Mouse (Mus musculus) monocyte, adult 5-6 weeks (primary cell): ENCODE data around the gene Cnn3. TPM values are rescaled to one million over a fixed set of nuclear protein-coding genes. Genes with fewer than 3 reads are reported as not detected.

Source experiments
- ATAC-seq: fragments of 153-309, 156-312 bp; replicated peaks from 2 replicates; pipeline ENCODE4 v1.8.0; 2017; ENCODE audit warnings: mild to moderate bottlenecking; ENCODE audit not compliant: low TSS enrichment, insufficient number of reproducible peaks, severe bottlenecking, poor library complexity, low FRiP score
- total RNA-seq: library from RNA; stranded (forward); fragments of 200-1000, 200-491, 200-594 nt; gene quantifications from 3 replicates; pipeline ENCODE4 v1.2.3, GENCODE M21; 2017

Cnn3 gene
- total RNA-seq, 1 experiment from 2014 or later = 37.7 TPM

DNA sequence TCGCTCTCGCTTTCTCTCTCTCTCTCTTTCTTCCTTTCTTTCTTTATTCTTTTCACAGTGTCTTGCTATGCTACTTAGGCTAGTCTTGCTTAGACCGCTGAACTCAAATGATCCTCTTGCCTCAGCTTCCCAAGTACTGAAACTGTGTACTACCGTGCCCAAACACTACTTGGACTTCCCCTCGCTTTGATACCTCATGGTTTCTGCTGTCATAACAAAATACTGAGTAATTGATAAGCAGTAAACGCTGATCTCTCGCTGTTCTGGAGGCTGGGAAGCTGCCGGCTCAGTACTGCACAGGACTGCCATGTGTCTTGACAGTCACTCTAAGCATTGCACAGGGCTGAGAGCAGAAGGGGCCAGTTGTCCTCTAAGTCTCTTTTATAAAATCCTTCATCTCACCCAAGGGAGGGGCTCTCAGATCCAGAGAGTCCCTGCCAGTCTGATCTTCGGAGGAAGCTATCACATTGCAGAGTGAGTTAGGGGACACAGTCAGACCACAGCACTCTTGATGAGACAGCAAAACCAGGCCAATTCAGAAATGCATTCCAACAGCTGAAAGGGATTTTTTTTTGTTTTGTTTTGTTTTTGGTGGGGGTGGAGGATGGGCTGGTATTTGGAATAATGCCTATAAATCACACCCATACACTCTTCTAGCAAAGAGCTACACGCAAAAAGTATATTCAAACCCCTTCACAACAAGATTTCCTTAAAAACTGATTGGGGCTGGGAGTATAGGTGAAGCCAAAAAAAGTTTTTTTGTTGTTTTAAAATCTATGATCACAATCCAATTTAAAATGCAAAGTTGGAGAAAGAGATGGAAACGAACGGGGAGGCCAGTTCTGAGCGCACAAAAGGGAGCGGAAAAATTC lies 8.7 kb upstream of the Cnn3 start:
- no peak for ATAC-seq

DNA sequence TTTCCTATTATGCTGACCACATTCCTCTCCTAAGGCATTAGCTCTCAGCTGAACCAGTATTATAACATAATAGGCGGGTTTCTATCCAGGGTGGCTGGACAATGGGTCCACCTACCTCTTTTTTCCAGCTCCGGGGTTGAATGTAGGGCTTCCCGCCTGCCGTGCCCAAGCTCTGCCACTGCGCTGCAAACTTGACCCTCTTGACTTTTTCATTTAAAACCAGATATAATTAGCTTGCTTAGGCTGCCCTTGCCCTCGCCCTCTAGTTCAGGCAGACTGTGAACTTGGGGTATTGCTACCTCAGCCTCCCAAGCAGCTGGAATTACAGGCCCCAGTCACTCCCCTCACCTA lies 8.1 kb upstream of the Cnn3 start:
- ATAC-seq = no peak

DNA sequence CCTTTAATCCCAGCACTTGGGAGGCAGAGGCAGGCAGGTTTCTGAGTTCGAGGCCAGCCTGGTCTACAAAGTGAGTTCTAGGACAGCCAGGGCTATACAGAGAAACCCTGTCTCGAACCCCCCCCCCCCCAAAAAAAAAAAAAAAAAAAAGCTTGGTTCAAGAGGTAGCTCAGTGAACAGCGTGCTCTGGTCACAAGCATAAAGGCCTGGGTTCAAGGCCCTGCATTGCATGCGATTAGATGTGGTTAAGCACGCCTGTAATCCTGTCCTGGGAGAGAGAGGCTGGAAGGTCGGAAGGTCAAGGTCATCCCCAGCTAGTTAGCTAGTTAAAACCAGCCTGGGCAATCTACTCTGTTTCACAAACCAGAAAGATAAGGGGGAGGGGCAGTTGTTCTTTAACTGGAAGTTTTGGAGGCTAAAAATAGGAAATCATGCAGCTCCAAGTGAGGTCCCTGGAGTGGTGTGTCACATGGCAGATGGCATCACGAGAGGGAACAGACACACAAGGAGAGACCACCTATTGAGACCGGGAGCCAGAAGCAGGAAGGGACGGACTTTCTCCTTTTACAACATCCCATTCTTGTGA lies 7.4 kb upstream of the Cnn3 start:
- no peak for ATAC-seq

DNA sequence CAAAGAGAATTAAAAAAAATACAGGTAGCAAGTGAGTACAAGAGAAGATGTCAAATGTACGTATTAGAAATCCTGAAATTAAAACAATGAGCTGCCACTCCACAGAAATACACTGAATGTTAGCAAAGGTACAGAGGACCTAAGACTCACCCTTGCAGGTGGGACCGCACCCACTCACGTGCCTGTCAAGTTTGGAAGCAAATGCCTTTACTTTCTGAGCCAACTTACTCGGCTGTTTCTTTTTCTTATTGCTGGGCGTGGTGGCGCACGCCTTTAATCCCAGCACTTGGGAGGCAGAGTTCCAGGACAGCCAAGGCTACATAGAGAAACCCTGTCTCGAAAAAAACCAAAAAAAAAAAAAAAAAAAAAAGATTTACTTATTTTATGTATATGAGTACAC lies 3.9 kb upstream of the Cnn3 start:
- no peak for ATAC-seq

DNA sequence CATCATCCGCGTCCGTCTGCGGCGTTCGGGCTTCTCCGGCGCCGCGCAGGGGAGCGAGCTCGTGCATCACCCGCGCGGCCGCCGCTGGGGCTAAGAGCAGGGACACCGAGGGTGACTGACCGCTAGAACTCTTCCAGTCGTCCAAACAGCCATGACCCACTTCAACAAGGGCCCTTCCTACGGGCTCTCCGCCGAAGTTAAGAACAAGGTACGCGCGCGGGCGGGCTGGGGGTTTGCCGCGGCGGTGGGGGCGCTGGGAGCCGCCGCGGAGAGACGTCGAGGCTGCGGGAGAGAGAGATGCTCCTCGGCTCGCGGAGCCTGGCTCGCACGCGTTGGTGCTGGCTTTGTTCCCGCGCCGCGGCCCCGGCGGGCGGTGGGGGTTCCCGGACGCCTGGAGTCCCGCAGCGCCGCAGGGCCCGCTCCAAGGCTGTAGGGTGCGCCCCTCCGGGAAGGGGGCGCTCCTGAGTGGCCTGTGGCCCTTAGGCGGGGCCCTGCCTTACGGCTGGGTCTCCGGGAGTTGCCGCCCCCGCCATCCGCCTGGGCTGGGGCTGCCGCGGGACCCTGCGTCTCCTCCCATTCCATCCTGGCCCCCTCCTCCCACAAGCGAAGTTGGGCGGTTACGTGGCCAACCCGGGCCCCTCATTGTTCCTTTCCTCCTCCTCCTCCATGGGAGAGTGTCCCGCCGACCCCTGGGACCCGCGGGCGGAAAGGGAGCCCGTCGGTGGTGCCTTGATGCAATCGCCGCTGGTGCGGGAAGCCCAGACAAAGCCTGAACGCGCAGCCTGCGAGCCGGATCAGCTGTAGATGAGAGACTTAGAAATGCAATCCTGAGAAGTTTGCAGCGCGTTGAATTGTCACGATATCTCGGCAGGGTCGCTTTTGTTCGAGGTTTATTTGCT lies 573 bp downstream of the Cnn3 start:
- ATAC-seq = no peak; the same call in 1 of the 2 replicates

DNA sequence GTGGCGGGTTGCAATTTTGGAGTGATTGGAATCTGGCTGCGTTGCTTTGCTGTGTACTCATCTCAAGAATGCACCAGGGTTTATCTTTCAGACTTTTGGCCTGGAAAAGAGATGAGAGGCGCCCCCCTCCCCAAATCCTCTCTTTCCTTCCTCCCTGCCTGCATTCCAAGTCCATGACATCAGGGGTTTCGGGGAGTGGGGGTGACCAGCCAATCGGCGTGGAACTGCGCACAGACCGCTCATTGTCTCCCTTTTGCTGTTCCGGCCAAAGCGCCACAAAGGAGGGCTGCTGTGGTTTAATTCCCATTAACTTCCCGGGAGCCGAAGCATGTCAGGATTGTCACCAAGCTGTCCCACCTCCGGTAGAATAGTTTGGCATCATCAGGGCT lies 1.2 kb downstream of the Cnn3 start:
- ATAC-seq = no peak

DNA sequence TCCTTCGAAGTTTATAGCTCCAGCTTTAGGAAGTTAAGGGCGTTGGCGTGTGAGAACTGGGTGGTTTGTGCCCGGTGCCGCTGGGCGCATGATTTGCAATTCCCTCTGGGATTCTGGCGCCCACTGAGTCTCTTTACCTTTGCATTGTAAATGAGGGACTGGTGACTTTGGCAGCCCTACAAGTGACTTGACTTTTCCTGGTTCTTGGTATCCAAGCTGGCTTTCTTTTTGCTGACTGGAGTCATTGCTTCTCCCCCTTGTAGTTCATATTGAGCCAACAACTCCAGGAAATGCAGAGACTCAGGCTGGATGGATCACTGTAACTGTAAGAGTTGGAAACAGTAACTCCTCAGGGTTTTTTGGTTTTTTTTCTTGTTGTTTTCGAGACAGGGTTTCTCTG lies 1.9 kb downstream of the Cnn3 start:
- no peak for ATAC-seq

DNA sequence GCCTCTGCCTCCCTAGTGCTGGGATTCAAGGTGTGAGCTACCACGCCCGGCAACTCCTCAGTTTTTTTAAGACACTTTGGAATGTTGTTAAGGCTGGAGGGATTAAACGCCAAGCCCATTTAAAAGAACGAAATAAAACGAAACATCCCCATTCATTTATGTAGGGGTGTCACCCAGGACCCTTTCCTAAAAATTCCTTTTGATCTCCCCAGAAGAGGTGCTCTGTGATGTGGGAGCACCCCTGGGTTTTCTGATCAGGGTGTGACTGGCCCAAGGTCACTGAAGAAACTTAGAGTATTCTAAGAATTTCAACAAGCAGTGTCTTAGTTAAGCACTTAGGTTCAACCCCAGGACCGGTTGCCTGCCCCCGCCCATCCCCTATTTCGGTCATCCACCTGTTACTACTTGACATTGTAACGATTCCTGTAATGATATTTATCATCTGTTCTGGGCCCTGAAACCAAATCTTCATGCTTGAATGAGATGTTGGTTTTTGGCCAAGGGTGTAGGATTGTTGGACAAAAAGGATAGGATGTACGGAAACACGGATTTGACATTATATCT lies 2.5 kb downstream of the Cnn3 start:
- ATAC-seq = no peak

DNA sequence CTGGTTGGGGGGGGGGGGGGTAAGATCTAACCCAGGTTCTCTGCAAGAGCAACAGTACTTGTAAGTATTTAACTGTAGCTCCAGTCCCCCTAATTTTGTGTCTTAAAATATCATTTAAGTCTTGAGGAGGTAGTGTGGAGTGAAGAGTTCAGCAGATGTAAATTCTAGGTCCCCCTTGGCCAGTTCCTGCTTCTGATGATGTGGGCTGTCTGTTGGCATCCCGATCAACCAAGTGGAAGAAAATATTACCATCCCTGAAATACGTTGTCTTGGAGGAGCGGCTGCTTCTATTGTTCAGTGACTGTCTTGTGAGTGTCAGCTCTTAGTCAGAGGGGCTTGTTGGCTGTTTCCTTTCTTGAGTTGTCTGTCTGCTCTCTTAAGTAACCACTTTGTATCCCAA lies 3.2 kb downstream of the Cnn3 start:
- ATAC-seq = no peak

DNA sequence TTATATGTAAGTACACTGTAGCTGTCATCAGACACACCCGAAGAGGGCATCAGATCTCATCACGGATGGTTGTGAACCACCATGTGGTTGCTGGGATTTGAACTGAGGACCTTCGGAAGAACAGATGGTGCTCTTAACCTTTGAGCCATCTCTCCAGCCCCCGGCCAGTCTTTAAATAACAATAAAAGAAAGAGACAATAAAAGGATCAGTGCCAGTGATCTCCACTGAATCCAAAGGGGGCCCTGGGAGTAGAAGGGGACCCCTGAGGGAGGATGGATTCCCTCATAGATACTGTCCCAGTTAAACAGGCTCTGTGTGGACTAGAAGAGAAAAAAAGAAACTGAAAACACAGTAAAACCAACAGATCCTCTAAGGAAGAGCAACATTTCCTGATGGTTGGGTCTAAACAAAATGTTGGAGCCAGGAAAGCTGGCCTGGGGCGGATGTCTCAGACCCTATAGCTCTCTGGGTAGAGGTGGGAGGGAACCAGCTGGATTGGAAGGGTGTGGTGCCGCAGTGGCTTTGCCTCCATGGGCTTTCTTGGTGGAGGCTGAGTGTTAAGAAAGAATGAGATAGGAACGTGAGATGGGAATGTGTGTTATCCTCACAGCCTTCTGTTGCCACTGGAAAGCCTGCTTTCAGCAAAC lies 4.1 kb downstream of the Cnn3 start:
- no peak for ATAC-seq

DNA sequence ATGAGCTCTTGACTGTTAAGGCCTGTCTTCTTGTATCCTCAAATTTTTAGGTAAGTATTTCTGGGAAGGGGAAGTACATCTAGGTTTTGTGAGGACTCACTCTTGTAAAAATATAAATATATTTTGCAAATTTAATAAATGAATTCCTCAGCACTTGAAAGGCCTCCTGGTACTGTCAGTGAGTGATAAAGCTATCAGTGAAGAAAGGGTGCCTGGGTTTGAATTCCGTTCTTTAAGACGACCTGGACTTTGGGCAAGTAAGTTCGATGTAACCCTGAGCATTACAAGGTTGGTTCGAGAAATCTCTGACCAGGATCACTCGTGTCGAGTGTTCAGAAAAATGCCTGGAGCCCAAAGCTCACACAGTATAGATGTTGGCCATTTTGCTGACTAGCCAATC lies 7.1 kb downstream of the Cnn3 start:
- no peak for ATAC-seq

DNA sequence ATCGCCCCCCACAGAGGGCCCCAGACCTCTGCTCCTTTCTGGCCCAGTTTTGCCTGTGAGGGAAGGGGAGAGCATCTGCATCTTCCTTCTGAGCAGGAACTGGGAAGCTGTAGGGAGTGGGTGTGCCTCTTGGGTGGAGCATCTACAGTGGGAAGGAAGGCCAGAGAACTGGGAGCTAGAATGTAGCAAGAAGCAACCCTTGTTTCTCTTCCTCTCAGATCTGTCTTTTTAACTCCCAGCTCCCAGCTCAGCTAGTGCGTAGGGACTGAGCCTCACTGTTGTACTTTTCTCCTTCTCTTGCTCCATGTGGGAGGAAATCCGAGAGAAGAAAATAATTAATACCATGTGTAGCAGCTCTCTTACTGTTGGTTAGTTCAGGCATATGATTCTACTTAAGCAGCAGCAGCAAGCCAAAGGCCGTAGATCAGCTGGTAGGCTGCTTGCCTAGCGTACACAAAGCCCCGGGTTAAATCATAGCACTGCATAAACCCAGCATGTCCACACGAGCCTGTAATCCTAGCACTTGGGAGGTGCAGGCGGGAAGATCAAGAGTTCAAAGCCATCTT lies 7.8 kb downstream of the Cnn3 start:
- ATAC-seq = no peak

DNA sequence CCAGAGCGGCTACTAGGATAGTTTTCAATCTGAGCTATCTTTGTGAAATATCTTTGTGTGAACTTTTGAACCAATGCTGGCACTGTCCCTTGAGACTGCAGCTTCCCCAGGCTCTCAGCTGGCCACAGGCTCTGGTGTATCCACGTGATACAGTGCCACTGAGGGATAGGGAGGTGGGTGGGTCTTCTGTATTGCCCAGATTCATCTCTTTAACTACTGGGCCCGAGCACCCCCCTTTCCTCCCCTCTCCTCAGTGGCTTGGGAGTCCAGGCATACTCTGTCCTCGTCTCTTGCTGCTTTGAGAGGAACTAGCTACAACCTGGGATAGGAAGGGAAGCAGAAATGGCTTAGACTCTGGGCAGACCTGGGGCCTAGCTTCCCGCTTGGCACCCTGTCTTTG lies 9.0 kb downstream of the Cnn3 start:
- no peak for ATAC-seq

DNA sequence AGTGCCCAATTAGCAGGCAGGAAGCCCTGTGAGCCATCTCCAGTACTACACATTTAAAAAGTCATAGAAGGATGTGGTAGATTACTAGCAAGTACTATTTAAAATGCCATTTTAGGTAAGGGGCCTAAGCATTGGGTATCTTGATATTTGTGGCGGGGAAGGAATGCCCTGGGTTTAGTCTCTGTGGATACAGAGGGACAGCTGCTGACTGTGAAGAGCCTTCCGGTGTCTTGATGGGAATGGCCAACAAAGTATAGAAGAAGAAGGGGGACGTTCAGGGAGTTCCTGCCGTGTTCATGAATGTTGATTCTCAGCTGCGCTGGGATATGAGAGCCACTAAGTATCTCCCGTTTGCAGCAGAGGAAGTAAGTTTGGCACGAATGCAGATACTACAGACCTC lies 10.8 kb downstream of the Cnn3 start:
- no peak for ATAC-seq

DNA sequence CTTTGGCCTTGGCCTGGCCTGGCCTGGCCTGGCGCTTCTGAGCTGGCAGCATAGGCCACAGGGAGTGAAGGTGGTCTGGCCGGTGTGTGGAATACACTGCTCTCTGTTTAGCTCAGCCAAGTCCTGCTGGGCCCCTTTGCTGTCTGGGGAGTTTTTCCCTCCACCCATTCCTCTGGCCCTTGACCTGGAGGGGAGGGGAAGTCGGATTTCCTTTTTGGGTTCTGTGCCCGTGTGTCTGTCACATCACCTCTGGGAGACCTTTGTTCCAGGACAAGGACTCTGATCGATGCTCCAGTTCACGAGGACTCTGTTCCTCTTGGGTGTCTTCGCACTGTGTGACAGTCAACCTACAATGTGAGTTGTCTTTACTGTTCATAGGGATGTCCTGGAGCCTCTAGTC lies 11.7 kb downstream of the Cnn3 start:
- no peak for ATAC-seq

DNA sequence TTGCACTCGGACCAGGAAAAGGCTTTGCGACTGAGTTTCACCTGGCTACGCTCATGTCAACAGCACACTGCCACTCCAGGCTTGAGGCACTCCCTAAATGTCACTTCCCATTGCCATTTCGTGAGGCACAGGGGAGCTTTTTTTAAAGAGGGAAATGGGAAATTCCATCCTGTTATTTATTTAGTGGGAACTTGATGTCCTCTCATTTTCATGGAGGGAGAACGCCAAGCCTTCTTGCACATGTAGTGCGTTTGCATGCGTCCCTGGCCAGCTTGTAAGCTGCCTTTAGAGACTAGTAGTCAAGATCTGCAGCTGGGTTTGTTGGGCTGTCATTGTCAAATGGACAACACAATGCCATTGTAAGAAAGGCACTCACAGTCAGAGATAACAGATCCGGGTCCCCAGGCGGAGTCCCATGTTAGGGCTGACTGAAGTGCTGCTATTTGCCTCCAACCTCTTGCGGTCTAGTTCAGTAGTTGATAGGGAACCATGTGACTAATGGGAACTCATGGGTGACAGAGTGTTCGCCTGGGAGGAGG lies 13.4 kb downstream of the Cnn3 start:
- no peak for ATAC-seq

DNA sequence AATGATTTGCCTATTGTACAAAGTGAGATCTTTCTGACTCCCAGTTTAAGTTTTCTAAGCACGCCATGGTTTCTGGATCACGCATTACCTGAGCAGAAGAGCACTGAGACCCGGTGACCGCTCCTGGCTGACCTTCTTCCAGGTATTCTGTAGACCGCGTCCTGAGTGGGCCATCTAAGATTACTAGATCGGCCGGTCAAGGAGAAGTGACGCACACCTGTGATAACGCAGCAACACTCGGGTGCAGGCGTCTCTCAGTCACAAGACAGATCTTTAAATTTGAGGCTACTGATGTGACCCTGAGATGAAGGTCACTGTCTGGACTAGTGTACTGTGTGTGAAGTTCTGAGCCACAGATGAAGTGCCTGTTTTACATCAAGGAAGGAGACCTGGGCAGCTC lies 15.2 kb downstream of the Cnn3 start:
- no peak for ATAC-seq

DNA sequence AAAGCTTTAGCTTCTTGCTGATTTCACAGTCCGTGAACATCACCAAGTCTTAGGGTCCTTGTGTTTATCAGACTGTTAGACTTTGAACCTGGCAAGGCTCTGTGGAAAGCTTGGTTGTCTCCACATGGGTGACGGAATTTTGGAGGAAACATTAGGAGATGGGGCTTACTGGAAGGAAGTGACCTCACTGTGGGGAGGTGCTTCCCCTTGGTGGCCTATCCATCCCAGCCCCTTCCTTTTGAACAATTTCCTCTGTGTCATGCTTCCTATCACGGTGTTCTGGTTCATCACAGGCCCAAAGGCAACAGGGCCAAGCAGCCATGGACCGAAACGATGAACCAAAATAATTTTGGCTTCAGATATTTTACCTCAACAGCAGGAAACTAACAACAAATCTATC lies 16.0 kb downstream of the Cnn3 start:
- no peak for ATAC-seq
